In the genomic region with DNA sequence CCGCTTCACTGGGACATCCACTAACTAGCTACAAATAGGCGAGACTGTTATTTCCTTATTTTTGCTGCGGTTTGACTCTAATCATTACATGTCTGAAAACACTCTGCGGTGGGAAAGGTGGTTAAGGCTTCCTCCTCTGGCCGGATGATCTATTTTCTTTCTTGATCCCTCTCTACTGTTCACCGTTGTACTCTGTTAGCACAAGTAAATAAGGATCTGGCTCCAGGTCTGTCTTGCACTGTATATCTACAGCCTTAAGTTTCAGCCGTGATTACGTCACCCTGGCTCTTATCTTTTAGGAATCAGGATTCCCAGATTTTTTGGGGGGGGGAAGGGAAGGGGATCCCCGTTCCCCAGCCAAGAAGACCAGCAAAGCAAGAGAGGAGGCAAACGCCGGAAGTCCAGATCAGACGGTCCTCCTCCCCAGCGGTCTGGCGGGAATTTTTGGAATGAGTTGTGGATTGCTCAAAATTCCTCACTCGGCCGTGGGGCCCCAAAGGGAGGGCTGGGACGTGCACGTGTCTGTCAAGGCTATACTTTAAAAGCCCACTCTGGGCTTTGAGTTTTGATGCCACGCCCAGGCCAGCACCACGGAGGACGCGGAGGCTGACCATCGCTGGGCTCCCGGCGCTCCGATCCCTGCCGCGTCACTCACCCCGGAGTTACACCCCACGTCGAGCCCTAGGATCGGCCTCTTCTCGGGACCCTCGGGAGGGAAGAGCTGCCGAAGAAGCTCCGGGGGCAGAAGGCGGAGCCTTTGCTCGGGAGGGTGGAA, we compare ENCODE assay signal across 8 mouse cellular contexts. TPM values are rescaled to one million over a fixed set of nuclear protein-coding genes. Genes with fewer than 3 reads are reported as not detected.
DNase-seq lines count a peak whose midpoint lies in the region; ATAC-seq and TF ChIP-seq lines count a peak whose summit lies in the region.

No protein-coding gene starts in this region.

- in situ Hi-C loops in Patski (cut with MboI; ENCODE audit: low pct_unique_long_range_greater_than_20kb) = no loop called here

- peak; percentile 38 for ATAC-seq in Patski
- ATAC-seq in liver, embryonic 15.5 days (ENCODE audit: insufficient read depth) = peak; percentile 68

- CTCF ChIA-PET in Patski (lab: Charles Lee) = interaction anchor here (1.2 to 1.7 kb wide), 2 partner anchors 37 to 58 kb away, joined by 4 to 12 read pairs; no protein-coding TSS in a partner anchor

- peaks cover 9% of the 10 kb centered on the region; the same call in 1 of the 2 replicates for H3K9me3 ChIP-seq in embryonic facial prominence, embryonic 10.5 days
- no peaks in the 10 kb centered on the region for H3K9me3 ChIP-seq in liver, embryonic 15.5 days (replicated peaks)

- peak; percentile 82 for DNase-seq in 416B (ENCODE audit: low read depth)
- DNase-seq in Patski (ENCODE audit: low read depth, low spot score) = peak; percentile 27
- DNase-seq in embryonic facial prominence, embryonic 10.5 days (ENCODE audit: low spot score) = peak; percentile 81
- peak; percentile 60 for DNase-seq in heart, adult 8-10 months (ENCODE audit: low spot score)
- peak; percentile 83 for DNase-seq in kidney, adult 2 months
- DNase-seq in natural killer cell, adult 2 months (ENCODE audit: low spot score in 2 of 2) = peak; percentile 13 to 16
- DNase-seq in urinary bladder, postnatal 14 days (ENCODE audit: low spot score) = peak; percentile 68

- POLR2A ChIA-PET in Patski (lab: Charles Lee) = interaction anchor here (1.2 kb wide), 1 partner anchor 10 kb away, joined by 3 read pairs; no protein-coding TSS in a partner anchor

- peak overlapping the region; percentile 91 for H3K4me2 ChIP-seq in liver, embryonic 15.5 days

- peak overlapping the region; percentile 86 for H3K4me3 ChIP-seq in embryonic facial prominence, embryonic 10.5 days
- peak overlapping the region; percentile 72 for H3K4me3 ChIP-seq in kidney, adult 2 months (ENCODE audit: insufficient read depth, low read depth, low read length)
- peak overlapping the region; percentile 86 for H3K4me3 ChIP-seq in liver, embryonic 15.5 days (replicated peaks)

- peak overlapping the region; percentile 96 for H3K27ac ChIP-seq in embryonic facial prominence, embryonic 10.5 days (replicated peaks)
- peak overlapping the region; percentile 58 for H3K27ac ChIP-seq in kidney, adult 2 months (ENCODE audit: insufficient read depth, low read depth, low read length)
- peak overlapping the region; percentile 82 for H3K27ac ChIP-seq in liver, embryonic 15.5 days (replicated peaks)

- no peaks in the 10 kb centered on the region for H3K27me3 ChIP-seq in Patski
- no peaks in the 10 kb centered on the region for H3K27me3 ChIP-seq in embryonic facial prominence, embryonic 10.5 days (replicated peaks; ENCODE audit: low read depth, poor library complexity, severe bottlenecking)
- H3K27me3 ChIP-seq in kidney, adult 2 months (replicated peaks; ENCODE audit: control insufficient read depth, insufficient read depth, low read length) = no peaks in the 10 kb centered on the region
- H3K27me3 ChIP-seq in liver, embryonic 15.5 days = no peaks in the 10 kb centered on the region

- 7% methylated on average over 38 of the region's 38 CpGs for WGBS in embryonic facial prominence, embryonic 10.5 days
- WGBS in kidney, adult 2 months = 3% methylated on average over 38 of the region's 38 CpGs
- WGBS in liver, embryonic 15.5 days (ENCODE audit: insufficient replicate concordance) = 1% methylated on average over 38 of the region's 38 CpGs

- peaks cover 29% of the 10 kb centered on the region for H3K36me3 ChIP-seq in embryonic facial prominence, embryonic 10.5 days (replicated peaks)
- no peaks in the 10 kb centered on the region for H3K36me3 ChIP-seq in kidney, adult 2 months (ENCODE audit: control insufficient read depth, insufficient read depth, low read length)
- H3K36me3 ChIP-seq in liver, embryonic 15.5 days (replicated peaks) = peaks cover 3% of the 10 kb centered on the region; the same call in 1 of the 2 replicates

- TF ChIP-seq POLR2A in kidney, adult 2 months (IDR thresholded peaks at IDR 0.05; ENCODE audit: low read depth, low read length) = no peak

- TF ChIP-seq CTCF in Patski (IDR thresholded peaks at IDR 0.05) = no peak
- TF ChIP-seq CTCF in kidney, adult 2 months (conservative IDR thresholded peaks at IDR 0.05; ENCODE audit: insufficient read depth, insufficient read length, low read depth, low read length) = no peak

- H3K9ac ChIP-seq in liver, embryonic 15.5 days = peak overlapping the region; percentile 79

- peaks cover 17% of the 10 kb centered on the region for H3K4me1 ChIP-seq in embryonic facial prominence, embryonic 10.5 days
- peaks cover 4% of the 10 kb centered on the region; the same call in 1 of the 2 replicates for H3K4me1 ChIP-seq in kidney, adult 2 months (ENCODE audit: control insufficient read depth, insufficient read depth, low read length)
- H3K4me1 ChIP-seq in liver, embryonic 15.5 days (replicated peaks) = peaks cover 24% of the 10 kb centered on the region

RNA-seq across cellular contexts. Expression of a gene that starts 0.5 kb away (rescaled TPM):
- 9.3 TPM for polyA plus RNA-seq in Patski (2021)
- 16.0 and 16.7 TPM in 2 replicates for polyA plus RNA-seq in embryonic facial prominence, embryonic 10.5 days (2016; fragmentation: Nextera tagmentation; extraction: Ambion mirVana)
- total RNA-seq in heart, adult 8-10 months (2022) = 1 to 10 TPM; 3.0 to 3.4 (median 3.3) TPM
- 5.8 and 7.0 TPM in 2 replicates for polyA plus RNA-seq in kidney, adult 2 months (2012; rRNA removed)
- polyA plus RNA-seq in liver, embryonic 15.5 days (2015; fragmentation: Nextera tagmentation; extraction: Ambion mirVana) = 5.2 and 5.3 TPM in 2 replicates

RNA-seq across cellular contexts. Expression of a gene that starts 16.4 kb away (rescaled TPM):
- polyA plus RNA-seq in Patski (2021) = 10.8 TPM
- polyA plus RNA-seq in embryonic facial prominence, embryonic 10.5 days (2016; fragmentation: Nextera tagmentation; extraction: Ambion mirVana) = 14.1 and 15.1 TPM in 2 replicates
- total RNA-seq in heart, adult 8-10 months (2022) = 1 to 10 TPM; 3.2 to 5.2 (median 4.4) TPM
- 3.1 and 3.9 TPM in 2 replicates for polyA plus RNA-seq in kidney, adult 2 months (2012; rRNA removed)
- polyA plus RNA-seq in liver, embryonic 15.5 days (2015; fragmentation: Nextera tagmentation; extraction: Ambion mirVana) = 0.92 and 1.3 TPM in 2 replicates

RNA-seq across cellular contexts. Expression of a gene that starts 54.0 kb away (rescaled TPM):
- polyA plus RNA-seq in Patski (2021) = 0.13 TPM
- polyA plus RNA-seq in embryonic facial prominence, embryonic 10.5 days (2016; fragmentation: Nextera tagmentation; extraction: Ambion mirVana) = 0.45 and 0.74 TPM in 2 replicates
- under 1 TPM in 3 of 4 experiments, not detected in 1; 0.13 to 0.25 (median 0.14) TPM for total RNA-seq in heart, adult 8-10 months (2022)
- 0.43 and 1.3 TPM in 2 replicates for polyA plus RNA-seq in kidney, adult 2 months (2012; rRNA removed)
- 0.05 and 0.13 TPM in 2 replicates for polyA plus RNA-seq in liver, embryonic 15.5 days (2015; fragmentation: Nextera tagmentation; extraction: Ambion mirVana)

Comparison
In these comparisons a context has a peak if more than half of its experiments do, and no peak if none do; other contexts are left out.
1. Peak in every context shown above with its lines: DNase-seq, ATAC-seq, H3K4me3 ChIP-seq and H3K27ac ChIP-seq.
2. DNase-seq: peak in every context shown above with its lines; median percentile 83 in kidney, adult 2 months; 82 in 416B; 81 in embryonic facial prominence, embryonic 10.5 days; 68 in urinary bladder, postnatal 14 days; 60 in heart, adult 8-10 months; 27 in Patski; 14 in natural killer cell, adult 2 months.